Mouse (Mus musculus) mouse trophoblast stem cell (cell line): ENCODE measurements around the gene Slc30a3.
"Not testable (repeated sequence)": the region's sequence is repeated elsewhere in the genome, so short reads cannot be mapped to it uniquely, and the experiment has no call there.

Experiments used
- in situ Hi-C, 2 experiments: fragments of 300-500 bp; cut with MseI, MboI; formaldehyde crosslinking; loops; 2 replicates in 1 of 2; 3 replicates in 1 of 2; pipeline ENCODE4 v1.15.1; 2025

The Slc30a3 gene

GRCm38 (mm10) chr5:31093151-31094041 is 14.6 kb downstream of the Slc30a3 start:
- in situ Hi-C loops = no loop called here

GRCm38 (mm10) chr5:31092231-31092975 is 15.6 kb downstream of the Slc30a3 start:
- in situ Hi-C loops = no loop called here

- in situ Hi-C loops = no loop called here
Measured at GRCm38 (mm10) chr5:31087131-31087530, 20.9 kb downstream of the Slc30a3 start.

DNA sequence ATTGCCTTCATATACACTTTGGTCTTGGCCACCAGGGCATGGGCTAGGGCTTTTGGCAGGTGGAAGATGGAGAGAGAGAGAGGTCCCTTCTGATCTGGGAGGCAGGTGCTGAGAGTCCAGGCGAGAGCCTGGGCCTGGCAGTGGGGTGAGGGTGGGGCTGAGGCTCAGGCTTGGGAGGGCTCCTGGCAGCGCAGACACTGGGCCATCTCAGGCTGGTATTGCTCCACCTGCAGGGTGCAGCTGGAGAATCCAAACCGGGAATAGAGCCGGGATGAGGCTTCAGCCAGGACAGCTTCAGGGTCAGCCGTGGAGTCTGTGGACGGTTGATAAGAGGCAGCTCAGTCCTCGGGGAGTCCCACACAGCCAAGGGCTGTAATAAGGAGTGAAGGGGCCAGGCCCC is 21.4 kb downstream of the Slc30a3 start:
- in situ Hi-C loops = no loop called here

DNA sequence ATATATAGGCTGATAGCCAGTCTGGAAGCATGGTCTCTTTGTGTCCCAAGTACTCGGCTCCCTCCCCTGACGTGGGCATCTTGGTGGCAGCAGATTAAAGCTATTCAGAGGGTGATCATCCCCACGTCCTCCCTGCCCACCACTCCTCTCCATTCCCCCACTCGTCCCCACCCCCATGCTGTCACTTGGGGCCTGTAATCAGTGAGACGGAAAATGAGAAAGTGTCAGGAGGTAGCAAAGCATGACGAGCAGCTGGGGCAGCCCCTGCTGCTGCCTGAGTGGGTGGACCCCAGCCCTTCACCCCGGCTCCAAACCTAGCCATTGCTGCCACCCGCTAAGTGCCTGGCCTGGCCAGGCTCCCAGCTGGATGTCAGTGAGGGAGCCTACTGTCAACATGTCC is 24.1 kb downstream of the Slc30a3 start:
- in situ Hi-C loops = no loop called here

DNA sequence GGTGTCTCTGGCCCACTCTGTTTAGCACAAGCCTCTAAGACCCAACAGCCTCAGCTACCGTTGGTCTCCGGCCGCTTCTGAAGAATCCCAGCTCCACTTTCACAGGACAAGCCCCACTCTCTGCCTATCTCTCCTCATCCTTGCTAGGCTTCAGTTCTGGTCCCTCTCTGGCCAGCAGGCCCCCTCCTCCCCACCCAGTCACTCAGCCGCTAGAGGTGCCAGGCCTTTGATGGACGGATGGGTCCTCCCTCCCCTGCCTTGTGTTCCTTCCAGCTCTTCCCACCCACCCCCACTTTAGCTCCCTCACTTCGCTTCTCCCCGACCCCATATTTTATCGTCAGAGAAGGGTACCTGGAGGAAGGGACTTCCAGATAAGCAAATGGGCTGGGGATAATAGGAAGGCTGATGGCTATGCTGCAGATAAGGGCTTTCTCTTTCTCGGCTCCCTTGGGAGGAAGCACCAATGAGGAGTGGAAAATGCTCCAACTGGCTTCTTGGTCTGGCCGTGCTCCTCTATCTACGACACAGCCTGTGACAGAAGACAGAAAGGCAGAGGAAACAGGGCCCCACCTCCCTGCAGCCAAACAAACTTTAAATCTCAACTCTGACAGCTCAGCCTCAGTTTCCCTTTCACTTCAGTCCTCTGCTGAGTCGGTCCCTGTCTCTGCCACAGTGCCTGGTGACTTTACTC is 25.0 kb downstream of the Slc30a3 start:
- in situ Hi-C loops = no loop called here

DNA sequence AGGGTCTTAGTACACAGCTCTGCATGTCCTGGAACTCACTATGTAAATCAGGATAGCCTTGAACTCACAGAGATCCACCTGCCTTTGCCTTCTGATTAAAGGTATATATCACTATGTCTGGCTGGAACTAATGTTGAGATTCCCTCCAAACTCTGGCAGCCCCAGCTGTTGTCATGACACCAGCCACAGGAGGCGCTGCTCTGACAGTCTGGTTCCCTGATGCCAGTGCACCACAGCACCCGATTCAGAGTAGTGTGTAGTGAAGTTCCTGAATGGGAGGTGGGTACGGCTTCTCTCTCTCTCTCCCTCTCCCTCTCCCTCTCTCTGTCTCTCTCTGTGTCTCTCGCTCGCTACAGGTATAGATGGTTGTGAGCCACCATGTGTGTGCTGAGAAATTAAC is 25.7 kb downstream of the Slc30a3 start:
- in situ Hi-C loops = no loop called here

- in situ Hi-C loops = no loop called here
Measured at GRCm38 (mm10) chr5:31081386-31081785, 26.7 kb downstream of the Slc30a3 start.

- in situ Hi-C loops = no loop called here
Measured at GRCm38 (mm10) chr5:31080795-31081164, 27.3 kb downstream of the Slc30a3 start.

GRCm38 (mm10) chr5:31080059-31080794 is 27.8 kb downstream of the Slc30a3 start:
- in situ Hi-C loops = no loop called here

DNA sequence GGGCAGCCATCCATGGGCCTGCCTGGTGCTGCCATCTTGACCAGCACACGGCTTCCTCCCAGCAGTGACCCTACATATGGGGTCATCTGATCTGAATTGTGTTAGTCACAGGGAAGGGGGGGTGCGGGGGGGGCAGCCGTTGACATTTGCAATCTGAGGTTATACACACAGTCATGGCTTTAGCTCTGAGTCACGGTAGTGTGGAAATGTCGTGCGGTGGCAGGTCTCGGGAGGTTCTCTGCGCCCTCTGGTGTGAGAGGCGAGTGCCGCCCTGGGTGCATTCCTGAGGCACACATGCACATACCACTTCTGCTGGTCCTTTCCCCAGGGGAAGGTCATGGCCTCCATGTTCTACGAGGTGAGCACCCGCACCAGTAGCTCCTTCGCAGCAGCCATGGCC is 31.7 kb downstream of the Slc30a3 start:
- in situ Hi-C loops = no loop called here

DNA sequence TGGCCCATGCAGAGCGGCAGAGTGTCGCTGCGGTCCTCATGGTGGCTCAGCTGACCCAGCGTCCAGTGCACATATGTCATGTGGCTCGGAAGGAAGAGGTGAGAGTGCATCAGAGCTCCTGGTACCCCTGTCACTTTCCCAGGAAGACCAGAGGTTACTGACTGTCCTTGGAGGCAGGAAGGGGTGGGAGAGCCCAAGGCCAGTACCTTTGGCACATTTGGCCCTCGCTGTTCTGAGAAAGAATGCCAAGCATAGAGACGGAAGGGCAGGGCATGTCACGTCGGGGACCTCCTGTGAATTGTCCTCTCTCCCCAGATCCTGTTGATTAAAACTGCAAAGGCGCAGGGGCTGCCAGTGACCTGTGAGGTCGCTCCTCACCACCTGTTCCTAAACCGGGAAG is 34.9 kb downstream of the Slc30a3 start:
- in situ Hi-C loops = no loop called here

- in situ Hi-C loops = no loop called here
Measured at GRCm38 (mm10) chr5:31071821-31072220, 36.2 kb downstream of the Slc30a3 start.

DNA sequence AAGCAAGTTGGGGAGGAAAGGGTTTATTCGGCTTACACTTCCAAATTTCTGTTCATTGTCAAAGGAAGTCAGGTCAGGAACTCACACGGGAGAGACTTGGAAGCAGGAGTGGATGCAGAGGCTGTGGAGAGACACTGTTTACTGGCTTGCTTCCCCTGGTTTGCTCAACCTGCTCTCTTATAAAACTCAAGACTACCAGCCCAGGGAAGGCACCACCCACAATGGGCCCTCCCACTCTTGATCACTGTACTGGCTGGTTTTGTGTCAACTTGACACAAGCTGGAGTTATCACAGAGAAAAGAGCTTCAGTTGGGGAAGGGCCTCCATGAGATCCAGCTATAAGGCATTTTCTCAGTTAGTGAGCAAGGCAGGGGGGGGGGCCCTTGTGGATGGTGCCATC is 37.0 kb downstream of the Slc30a3 start:
- in situ Hi-C loops = no loop called here

- in situ Hi-C loops = no loop called here
Measured at GRCm38 (mm10) chr5:31069810-31070209, 38.2 kb downstream of the Slc30a3 start.

- in situ Hi-C loops = no loop called here
Measured at GRCm38 (mm10) chr5:31055216-31056140, 52.6 kb downstream of the Slc30a3 start.

DNA sequence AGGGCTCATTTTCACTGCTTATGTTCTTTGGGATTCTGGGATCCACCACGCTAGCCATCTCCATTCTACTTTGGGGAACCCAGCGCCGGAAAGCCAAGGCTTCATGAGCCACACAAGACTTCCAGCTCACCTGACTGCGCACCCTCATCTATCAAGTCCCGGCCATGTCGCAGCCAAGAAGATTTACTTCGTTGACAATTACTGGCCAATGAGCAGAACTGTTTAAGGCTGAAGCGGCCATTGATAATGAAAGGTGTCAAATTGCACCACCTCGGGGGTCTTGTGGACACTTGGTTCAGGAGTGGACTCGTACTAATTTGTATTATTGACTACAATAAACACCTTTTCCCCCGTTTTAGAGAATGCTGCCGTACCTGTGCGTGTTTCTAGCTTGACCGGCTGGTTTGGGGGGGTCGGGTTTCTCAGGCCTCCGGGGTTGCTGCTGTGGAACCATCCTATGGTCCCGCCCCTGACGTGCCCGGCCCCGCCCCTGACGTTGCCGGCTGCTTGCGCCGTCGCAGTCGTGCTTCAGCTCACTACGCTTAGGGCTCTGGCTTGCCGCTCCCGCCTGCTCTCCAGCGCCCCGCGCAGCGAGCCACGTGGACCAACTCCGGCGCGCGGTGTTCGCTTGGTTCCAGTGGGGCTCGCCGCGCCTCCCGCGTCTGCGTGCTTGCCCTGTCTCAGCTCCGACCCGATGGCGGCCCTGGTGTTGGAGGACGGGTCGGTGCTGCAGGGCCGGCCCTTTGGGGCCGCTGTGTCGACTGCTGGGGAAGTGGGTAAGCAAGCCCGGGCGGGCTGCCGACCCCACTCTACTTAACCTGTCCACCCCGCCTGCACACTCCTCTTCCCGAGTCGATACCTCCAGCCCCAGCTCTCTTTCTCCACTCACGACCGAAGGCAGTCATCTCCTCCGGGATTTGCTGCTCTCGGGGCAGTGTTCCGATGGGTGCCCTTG is 53.5 kb downstream of the Slc30a3 start, which contains the start of gene Cad:
Gene Cad, plus strand, starts transcription at position 520 of the 955 bp plus-strand sequence.
- in situ Hi-C loops = no loop called here

DNA sequence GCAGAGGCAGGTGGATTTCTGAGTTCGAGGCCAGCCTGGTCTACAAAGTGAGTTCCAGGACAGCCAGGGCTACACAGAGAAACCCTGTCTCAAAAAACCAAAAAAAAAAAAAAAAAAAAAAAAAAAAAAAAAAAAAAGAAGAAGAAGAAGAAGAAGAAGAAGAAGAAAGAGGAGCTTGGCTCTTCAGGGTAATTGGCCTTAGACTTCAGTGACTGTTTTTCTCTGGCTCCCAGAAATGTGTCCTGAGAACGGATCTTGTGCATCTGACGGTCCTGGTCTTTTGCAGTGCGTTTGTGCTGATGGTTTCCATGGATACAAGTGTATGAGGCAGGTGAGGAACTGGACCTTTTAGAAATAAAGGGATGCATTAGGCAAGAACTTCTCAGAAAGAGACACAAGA is 54.3 kb downstream of the Slc30a3 start:
- in situ Hi-C loops = not testable (repeated sequence)

GRCm38 (mm10) chr5:31050427-31050826 is 57.6 kb downstream of the Slc30a3 start:
- in situ Hi-C loops = no loop called here
